11 mouse cellular contexts compared by ENCODE assay signal in the genomic region with DNA sequence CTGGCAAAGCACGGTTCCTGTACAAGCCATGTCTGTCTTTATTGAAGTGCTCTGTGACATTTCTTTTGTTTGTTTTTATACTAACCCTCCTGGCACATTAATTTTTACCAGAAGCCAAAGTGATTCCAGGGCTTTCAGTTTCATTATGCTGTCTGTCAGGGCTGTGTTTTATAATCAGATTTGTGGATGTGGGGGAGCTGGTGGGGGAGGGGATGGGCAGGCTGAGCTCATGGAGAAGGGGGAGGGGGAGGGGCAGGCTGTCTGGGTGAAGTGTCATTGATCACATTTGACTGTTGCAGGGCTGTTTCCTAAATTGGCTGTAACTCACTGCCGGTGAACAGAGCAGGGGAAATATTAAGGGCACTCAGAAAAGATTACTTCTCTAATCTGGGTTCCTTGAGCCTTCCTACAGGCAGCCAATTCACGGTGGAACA.
DNase-seq lines count a peak whose midpoint lies in the region; ATAC-seq lines count a peak whose summit lies in the region.
"Had no signal": no experiment of that assay in that cellular context is flagged by ENCODE, and none has a peak within 500 bp of the region (broad histone marks: within the 10 kb centered on the region; RNA-seq: fewer than 3 reads in every experiment).

No protein-coding gene starts in this region.

- no peak overlapping the region for H3K4me3 ChIP-seq in kidney, embryonic 14.5 days (ENCODE audit: low read length)
- no peak overlapping the region for H3K4me3 ChIP-seq in forebrain, embryonic 14.5 days (ENCODE audit: low read depth, low read length)
- H3K4me3 ChIP-seq: embryonic facial prominence, embryonic 15.5 days had no signal

- WGBS in kidney, embryonic 14.5 days = 33% methylated on average over 3 of the region's 3 CpGs
- WGBS in forebrain, embryonic 14.5 days = 50% methylated on average over 3 of the region's 3 CpGs

- H3K9ac ChIP-seq in kidney, embryonic 14.5 days (ENCODE audit: low read depth, low read length) = no peak overlapping the region
- no peak overlapping the region for H3K9ac ChIP-seq in forebrain, embryonic 14.5 days (ENCODE audit: low read length)
- H3K9ac ChIP-seq: embryonic facial prominence, embryonic 15.5 days had no signal

- no peaks in the 10 kb centered on the region for H3K36me3 ChIP-seq in kidney, embryonic 14.5 days (ENCODE audit: control insufficient read depth, insufficient read depth, low read length)
- H3K36me3 ChIP-seq in forebrain, embryonic 14.5 days (ENCODE audit: control insufficient read depth, insufficient read depth, low read length) = peaks cover 11% of the 10 kb centered on the region; the same call in 1 of the 2 replicates
- H3K36me3 ChIP-seq: embryonic facial prominence, embryonic 15.5 days had no signal

- ATAC-seq in kidney, embryonic 14.5 days (ENCODE audit: low FRiP score, low TSS enrichment) = no peak
- ATAC-seq in forebrain, embryonic 14.5 days = peak; percentile 75
- ATAC-seq in megakaryocyte, adult 5-6 weeks (ENCODE audit: poor library complexity, severe bottlenecking) = peak; percentile 54; the same call in 1 of the 2 replicates
- ATAC-seq in megakaryocyte-erythroid progenitor cell, adult 5-6 weeks (replicated peaks; ENCODE audit: low FRiP score, low TSS enrichment, poor library complexity, severe bottlenecking) = no peak
- ATAC-seq: intestine, embryonic 16.5 days had no signal

- no peak overlapping the region for H3K4me2 ChIP-seq in kidney, embryonic 14.5 days (replicated peaks; ENCODE audit: low read depth, low read length)
- H3K4me2 ChIP-seq in forebrain, embryonic 14.5 days (ENCODE audit: low read length) = no peak overlapping the region
- H3K4me2 ChIP-seq: embryonic facial prominence, embryonic 15.5 days had no signal

- no peaks in the 10 kb centered on the region for H3K27me3 ChIP-seq in kidney, embryonic 14.5 days (ENCODE audit: control insufficient read depth, insufficient read depth, low read length)
- H3K27me3 ChIP-seq in forebrain, embryonic 14.5 days (replicated peaks; ENCODE audit: control insufficient read depth, insufficient read depth, low read length) = no peaks in the 10 kb centered on the region
- H3K27me3 ChIP-seq: embryonic facial prominence, embryonic 15.5 days; Patski had no signal

- H3K27ac ChIP-seq in kidney, embryonic 14.5 days (ENCODE audit: low read depth, low read length) = no peak overlapping the region
- H3K27ac ChIP-seq in forebrain, embryonic 14.5 days (ENCODE audit: low read depth, low read length) = no peak overlapping the region
- H3K27ac ChIP-seq: embryonic facial prominence, embryonic 15.5 days had no signal

- H3K4me1 ChIP-seq in kidney, embryonic 14.5 days (ENCODE audit: control insufficient read depth, insufficient read depth, low read length) = 0 out of 2 replicates have a peak, but pooled peaks cover 2% of the 10 kb centered on the region
- no peaks in the 10 kb centered on the region for H3K4me1 ChIP-seq in forebrain, embryonic 14.5 days (ENCODE audit: control insufficient read depth, insufficient read depth, low read length)
- H3K4me1 ChIP-seq: embryonic facial prominence, embryonic 15.5 days had no signal

- H3K9me3 ChIP-seq in kidney, embryonic 14.5 days (ENCODE audit: control insufficient read depth, low read length) = no peaks in the 10 kb centered on the region
- H3K9me3 ChIP-seq in forebrain, embryonic 14.5 days (replicated peaks; ENCODE audit: control insufficient read depth, low read length) = no peaks in the 10 kb centered on the region
- H3K9me3 ChIP-seq: embryonic facial prominence, embryonic 15.5 days had no signal

- peak; percentile 14 for DNase-seq in kidney, adult 11 months
- DNase-seq in adrenal gland, adult 8-10 months = peak; percentile 25
- DNase-seq in forebrain, embryonic 14.5 days (ENCODE audit: low spot score) = peak; percentile 64
- no peak for DNase-seq in right cerebral cortex, postnatal 36 days (ENCODE audit: low spot score in 2 of 2)
- no peak for DNase-seq in right cerebral cortex, postnatal 25 days

Comparison
In these comparisons a context has a peak if more than half of its experiments do, and no peak if none do; other contexts are left out.
1. DNase-seq: peak in kidney, adult 11 months (single experiment), adrenal gland, adult 8-10 months (single experiment) and forebrain, embryonic 14.5 days (single experiment); none in right cerebral cortex, postnatal 36 days (0 of 2) and right cerebral cortex, postnatal 25 days (single experiment).
2. ATAC-seq: peak in forebrain, embryonic 14.5 days (single experiment) and megakaryocyte, adult 5-6 weeks (single experiment); none in kidney, embryonic 14.5 days (single experiment) and megakaryocyte-erythroid progenitor cell, adult 5-6 weeks (single experiment).